21 mouse cellular contexts compared by ENCODE assay signal in genomic region chr3:88217679-88218078, GRCm38 (mm10). TPM values are rescaled to one million over a fixed set of nuclear protein-coding genes. Genes with fewer than 3 reads are reported as not detected.
DNase-seq lines count a peak whose midpoint lies in the region; ATAC-seq and TF ChIP-seq lines count a peak whose summit lies in the region.
"Had no signal": no experiment of that assay in that cellular context is flagged by ENCODE, and none has a peak within 500 bp of the region (broad histone marks: within the 10 kb centered on the region; RNA-seq: fewer than 3 reads in every experiment).

No protein-coding gene starts in this region.

- ATAC-seq in forebrain, embryonic 15.5 days (replicated peaks): no peak
- ATAC-seq in hindbrain, postnatal 0 days: no peak
- ATAC-seq in neural tube, embryonic 13.5 days (ENCODE audit: low read depth): no peak
- no peak for ATAC-seq in kidney, embryonic 14.5 days (ENCODE audit: low FRiP score, low TSS enrichment)

- 7% methylated on average over 1 of the region's 2 CpGs for WGBS in forebrain, embryonic 15.5 days
- WGBS in hindbrain, postnatal 0 days: 13% methylated on average over 1 of the region's 2 CpGs
- 14% methylated on average over 1 of the region's 2 CpGs for WGBS in neural tube, embryonic 13.5 days
- WGBS in kidney, embryonic 14.5 days: 45% methylated on average over 1 of the region's 2 CpGs

- no peak for TF ChIP-seq CTCF in layer of hippocampus, adult 2 months (conservative IDR thresholded peaks at IDR 0.05)
- no peak for TF ChIP-seq CTCF in hindbrain, postnatal 0 days (IDR thresholded peaks at IDR 0.05; ENCODE audit: low read depth)

- peak overlapping the region; percentile 99 for H3K27ac ChIP-seq in layer of hippocampus, adult 2 months
- H3K27ac ChIP-seq in forebrain, embryonic 15.5 days (replicated peaks): peak overlapping the region; percentile 99
- H3K27ac ChIP-seq in hindbrain, postnatal 0 days: peak overlapping the region; percentile 93
- H3K27ac ChIP-seq in neural tube, embryonic 13.5 days (replicated peaks): peak overlapping the region; percentile 98
- H3K27ac ChIP-seq in kidney, embryonic 14.5 days (ENCODE audit: low read depth, low read length): no peak overlapping the region
- H3K27ac ChIP-seq: heart, embryonic 15.5 days; limb, embryonic 15.5 days; macrophage had no signal

- peaks cover 12% of the 10 kb centered on the region; the same call in 1 of the 2 replicates for H3K36me3 ChIP-seq in forebrain, embryonic 15.5 days
- peaks cover 11% of the 10 kb centered on the region; the same call in 1 of the 2 replicates for H3K36me3 ChIP-seq in hindbrain, postnatal 0 days (ENCODE audit: insufficient read depth, low read length)
- H3K36me3 ChIP-seq in neural tube, embryonic 13.5 days: peaks cover 41% of the 10 kb centered on the region
- no peaks in the 10 kb centered on the region for H3K36me3 ChIP-seq in kidney, embryonic 14.5 days (ENCODE audit: control insufficient read depth, insufficient read depth, low read length)
- H3K36me3 ChIP-seq: heart, embryonic 15.5 days; limb, embryonic 15.5 days had no signal

- H3K9me3 ChIP-seq in forebrain, embryonic 15.5 days: no peaks in the 10 kb centered on the region
- H3K9me3 ChIP-seq in hindbrain, postnatal 0 days (ENCODE audit: low read length): no peaks in the 10 kb centered on the region
- H3K9me3 ChIP-seq in neural tube, embryonic 13.5 days: no peaks in the 10 kb centered on the region
- no peaks in the 10 kb centered on the region for H3K9me3 ChIP-seq in kidney, embryonic 14.5 days (ENCODE audit: control insufficient read depth, low read length)
- H3K9me3 ChIP-seq: heart, embryonic 15.5 days; limb, embryonic 15.5 days had no signal

- H3K9ac ChIP-seq in forebrain, embryonic 15.5 days (replicated peaks): peak overlapping the region; percentile 93
- H3K9ac ChIP-seq in hindbrain, postnatal 0 days (replicated peaks; ENCODE audit: low read length): peak overlapping the region; percentile 88
- H3K9ac ChIP-seq in neural tube, embryonic 13.5 days: peak overlapping the region; percentile 98
- H3K9ac ChIP-seq in kidney, embryonic 14.5 days (ENCODE audit: low read depth, low read length): no peak overlapping the region
- H3K9ac ChIP-seq: heart, embryonic 15.5 days; limb, embryonic 15.5 days had no signal

- H3K4me3 ChIP-seq in layer of hippocampus, adult 2 months: peak overlapping the region; percentile 44
- H3K4me3 ChIP-seq in forebrain, embryonic 15.5 days: peak overlapping the region; percentile 82
- peak overlapping the region; percentile 66 for H3K4me3 ChIP-seq in hindbrain, postnatal 0 days (ENCODE audit: low read length)
- peak overlapping the region; percentile 82 for H3K4me3 ChIP-seq in neural tube, embryonic 13.5 days
- no peak overlapping the region for H3K4me3 ChIP-seq in kidney, embryonic 14.5 days (ENCODE audit: low read length)
- H3K4me3 ChIP-seq: erythroblast, embryonic 14.5 days; heart, embryonic 15.5 days; limb, embryonic 15.5 days had no signal

- H3K27me3 ChIP-seq in forebrain, embryonic 15.5 days: no peaks in the 10 kb centered on the region
- H3K27me3 ChIP-seq in hindbrain, postnatal 0 days (ENCODE audit: insufficient read depth, low read length): no peaks in the 10 kb centered on the region
- H3K27me3 ChIP-seq in neural tube, embryonic 13.5 days: peaks cover 39% of the 10 kb centered on the region
- peaks cover 89% of the 10 kb centered on the region for H3K27me3 ChIP-seq in kidney, embryonic 14.5 days (ENCODE audit: control insufficient read depth, insufficient read depth, low read length)

- H3K4me2 ChIP-seq in forebrain, embryonic 15.5 days (replicated peaks): peak overlapping the region; percentile 96
- peak overlapping the region; percentile 66 for H3K4me2 ChIP-seq in hindbrain, postnatal 0 days (ENCODE audit: low read depth, low read length)
- peak overlapping the region; percentile 88 for H3K4me2 ChIP-seq in neural tube, embryonic 13.5 days
- no peak overlapping the region for H3K4me2 ChIP-seq in kidney, embryonic 14.5 days (replicated peaks; ENCODE audit: low read depth, low read length)
- H3K4me2 ChIP-seq: heart, embryonic 15.5 days; limb, embryonic 15.5 days had no signal

- no peak for DNase-seq in layer of hippocampus, adult 2 months (ENCODE audit: low spot score in 2 of 2)
- no peak for DNase-seq in layer of hippocampus, adult 8-10 months (ENCODE audit: low spot score in 2 of 2)
- no peak for DNase-seq in hindbrain, postnatal 0 days (ENCODE audit: low spot score)
- no peak for DNase-seq in urinary bladder, postnatal 10 days (ENCODE audit: low spot score)
- no peak for DNase-seq in heart, adult 9 months (ENCODE audit: low spot score in 2 of 2)
- DNase-seq: cerebellum, adult 11 months; kidney, adult 18-20 months; kidney, postnatal 25 days; lung, adult 18-20 months; right cerebral cortex, postnatal 14 days had no signal

- H3K4me1 ChIP-seq in forebrain, embryonic 15.5 days: peaks cover 66% of the 10 kb centered on the region
- peaks cover 37% of the 10 kb centered on the region for H3K4me1 ChIP-seq in hindbrain, postnatal 0 days (ENCODE audit: insufficient read depth, low read length)
- peaks cover 87% of the 10 kb centered on the region for H3K4me1 ChIP-seq in neural tube, embryonic 13.5 days (replicated peaks)
- no peaks in the 10 kb centered on the region for H3K4me1 ChIP-seq in kidney, embryonic 14.5 days (ENCODE audit: control insufficient read depth, insufficient read depth, low read length)

RNA-seq across cellular contexts. Expression of gene Rhbg, which starts 36.8 kb away (rescaled TPM):
- not detected for total RNA-seq in layer of hippocampus, adult 2 months (2021)
- total RNA-seq in layer of hippocampus, adult 8-10 months (2022): not detected
- 0.10 and 0.14 TPM in 2 replicates for polyA plus RNA-seq in forebrain, embryonic 15.5 days (2015; fragmentation: Nextera tagmentation; extraction: Ambion mirVana)
- 0.94 and 1.0 TPM in 2 replicates for total RNA-seq in hindbrain, postnatal 0 days (2014; rRNA removed)
- 0.37 and 0.43 TPM in 2 replicates for polyA plus RNA-seq in hindbrain, postnatal 0 days (2015; fragmentation: Nextera tagmentation; extraction: Ambion mirVana)
- 0.15 and 0.67 TPM in 2 replicates for polyA plus RNA-seq in neural tube, embryonic 13.5 days (2015; fragmentation: Nextera tagmentation; extraction: Ambion mirVana)
- 2.2 and 3.7 TPM in 2 replicates for polyA plus RNA-seq in kidney, embryonic 14.5 days (2014; fragmentation: Nextera tagmentation; extraction: Ambion mirVana)
- total RNA-seq: gastrocnemius, adult 18-20 months; hematopoietic stem cell, adult 5-6 weeks; layer of hippocampus, postnatal 14 days; left cerebral cortex, postnatal 25 days had no signal
- polyA plus RNA-seq: erythroblast, embryonic 14.5 days; macrophage had no signal
